Mouse (Mus musculus) retina, embryonic 14.5 days (tissue): Measurements from ENCODE around the gene Adal.

Source experiments
- DNase-seq: peaks from one replicate; pipeline ENCODE4 v3.0.0-alpha.2; 2015; ENCODE audit warnings: low spot score

Gene Adal

GRCm38 (mm10) chr2:121178828-121179479 lies 38.7 kb downstream of the Adal start:
- no peak for DNase-seq

GRCm38 (mm10) chr2:121183431-121183830 lies 43.2 kb downstream of the Adal start:
- no peak for DNase-seq

- DNase-seq, result no peak
These were observed 43.9 kb downstream of the Adal start for GRCm38 (mm10) chr2:121184142-121184541.

- no peak for DNase-seq
These were observed 48.3 kb downstream of the Adal start for GRCm38 (mm10) chr2:121188530-121188929.

GRCm38 (mm10) chr2:121195466-121195865 lies 55.2 kb downstream of the Adal start:
- no peak for DNase-seq

GRCm38 (mm10) chr2:121204276-121204675 lies 64.0 kb downstream of the Adal start:
- DNase-seq, result no peak
